Mouse (Mus musculus) kidney, postnatal 0 days (tissue): ENCODE results near the gene Gm15517. TPM values are rescaled to one million over a fixed set of nuclear protein-coding genes. Genes with fewer than 3 reads are reported as not detected.

Experiments
- ATAC-seq: fragments of 200-750 bp; cut with Nextera tagmentation; replicated peaks from 2 replicates; pipeline ENCODE4 v1.8.0; 2017; ENCODE audit warnings: low read depth, moderate number of reproducible peaks, moderate TSS enrichment, moderate library complexity; ENCODE audit not compliant: low FRiP score
- DNase-seq: peaks from one replicate; pipeline ENCODE4 v3.0.0-alpha.2; 2016; ENCODE audit warnings: low spot score
- H3K27ac ChIP-seq: fragments of 300-500 bp; sonication (generic); 2 replicates; pipeline ENCODE4 v1.5.1; 2014; ENCODE audit warnings: mild to moderate bottlenecking
- H3K27me3 ChIP-seq: fragments of 300-500 bp; sonication (generic); 2 replicates; pipeline ENCODE4 v1.6.1; 2014; ENCODE audit warnings: low read length, mixed read lengths; ENCODE audit not compliant: insufficient read depth
- H3K36me3 ChIP-seq: fragments of 300-500 bp; sonication (generic); 2 replicates; pipeline ENCODE4 v1.6.1; 2014; ENCODE audit warnings: low read length, mixed read lengths; ENCODE audit not compliant: insufficient read depth
- H3K4me1 ChIP-seq: fragments of 300-500 bp; sonication (generic); replicated peaks from 2 replicates; pipeline ENCODE4 v1.6.1; 2014; ENCODE audit warnings: antibody characterized with exemption, low read length, mixed read lengths; ENCODE audit not compliant: insufficient read depth
- H3K4me2 ChIP-seq: fragments of 300-500 bp; sonication (generic); 2 replicates; pipeline ENCODE4 v1.6.1; 2014; ENCODE audit warnings: mild to moderate bottlenecking, low read length, moderate library complexity, mixed read lengths
- H3K4me3 ChIP-seq: fragments of 300-500 bp; sonication (generic); replicated peaks from 2 replicates; pipeline ENCODE4 v1.5.1; 2014; ENCODE audit warnings: low read depth, low read length
- H3K9ac ChIP-seq: fragments of 300-500 bp; sonication (generic); 2 replicates; pipeline ENCODE4 v1.6.1; 2014; ENCODE audit warnings: low read depth, low read length
- H3K9me3 ChIP-seq: fragments of 300-500 bp; sonication (generic); replicated peaks from 2 replicates; pipeline ENCODE4 v1.6.1; 2016; ENCODE audit warnings: low read length, inconsistent platforms, mixed read lengths
- CTCF ChIP-seq: IDR thresholded peaks from 2 replicates; pipeline ENCODE4 v1.5.1; 2016; ENCODE audit warnings: antibody characterized with exemption, low read depth, mild to moderate bottlenecking, moderate library complexity
- WGBS: fragments of 180-500 bp; shearing (Covaris S2); extraction: QIAGEN DNeasy Blood & Tissue Kit; methylation state at CpG from one replicate; pipeline ENCODE4 v1.1.7; 2014; 5-methylcytosine and 5-hydroxymethylcytosine counted together
- polyA plus RNA-seq: library from polyadenylated mRNA; unstranded; fragments of >200 nt; fragmentation: Nextera tagmentation; extraction: Ambion mirVana; gene quantifications from 2 replicates; pipeline ENCODE4 v1.2.1, GENCODE M21; 2015

Gm15517 gene
- polyA plus RNA-seq, 1 experiment from 2014 or later, result not detected

GRCm38 (mm10) chr7:44274096-44274495 is 12.8 kb downstream of the Gm15517 start:
- Histone ChIP-seq H3K4me3 (no peak overlapping the region), H3K4me1 (no peaks in the 10 kb centered on the region), H3K27me3 (no peaks in the 10 kb centered on the region), H3K9me3 (no peaks in the 10 kb centered on the region), H3K4me2 (no peak overlapping the region), H3K27ac (no peak overlapping the region), H3K36me3 (no peaks in the 10 kb centered on the region), H3K9ac (no peak overlapping the region)
- ATAC-seq (no peak), DNase-seq (no peak)
- TF ChIP-seq CTCF, result no peak
- WGBS, result 36% methylated on average over 11 of the region's 11 CpGs

GRCm38 (mm10) chr7:44275546-44275945 is 14.3 kb downstream of the Gm15517 start:
- 74% methylated on average over 3 of the region's 3 CpGs for WGBS
- no peaks in the 10 kb centered on the region for H3K4me1 ChIP-seq
- H3K27ac ChIP-seq, result no peak overlapping the region
- no peak for ATAC-seq
- H3K4me3 ChIP-seq, result no peak overlapping the region
- H3K36me3 ChIP-seq, result no peaks in the 10 kb centered on the region
- TF ChIP-seq CTCF, result no peak
- H3K9me3 ChIP-seq, result no peaks in the 10 kb centered on the region
- H3K9ac ChIP-seq, result no peak overlapping the region
- no peak for DNase-seq
- no peak overlapping the region for H3K4me2 ChIP-seq
- no peaks in the 10 kb centered on the region for H3K27me3 ChIP-seq

- ATAC-seq, result no peak
- DNase-seq, result no peak
- Histone ChIP-seq H3K4me2 (no peak overlapping the region), H3K27ac (no peak overlapping the region), H3K4me3 (no peak overlapping the region), H3K27me3 (no peaks in the 10 kb centered on the region), H3K9me3 (no peaks in the 10 kb centered on the region), H3K4me1 (no peaks in the 10 kb centered on the region), H3K9ac (no peak overlapping the region), H3K36me3 (no peaks in the 10 kb centered on the region)
- TF ChIP-seq CTCF, result no peak
- 72% methylated on average over 10 of the region's 10 CpGs for WGBS
Measured at GRCm38 (mm10) chr7:44276461-44277249, 15.4 kb downstream of the Gm15517 start.

- H3K4me3 ChIP-seq, result no peak overlapping the region
- no peaks in the 10 kb centered on the region for H3K9me3 ChIP-seq
- TF ChIP-seq CTCF, result peak; percentile 56
- H3K27me3 ChIP-seq, result no peaks in the 10 kb centered on the region
- H3K36me3 ChIP-seq, result no peaks in the 10 kb centered on the region
- no peak overlapping the region for H3K9ac ChIP-seq
- ATAC-seq, result no peak
- WGBS, result 45% methylated on average over 2 of the region's 2 CpGs
- DNase-seq, result no peak
- H3K4me2 ChIP-seq, result no peak overlapping the region
- H3K4me1 ChIP-seq, result no peaks in the 10 kb centered on the region
- no peak overlapping the region for H3K27ac ChIP-seq
Measured at GRCm38 (mm10) chr7:44277250-44277622, 16.0 kb downstream of the Gm15517 start.

GRCm38 (mm10) chr7:44280959-44281358 is 19.7 kb downstream of the Gm15517 start:
- no peak for DNase-seq
- Histone ChIP-seq H3K27me3 (no peaks in the 10 kb centered on the region), H3K9me3 (no peaks in the 10 kb centered on the region), H3K4me1 (no peaks in the 10 kb centered on the region), H3K9ac (no peak overlapping the region), H3K4me2 (no peak overlapping the region), H3K36me3 (no peaks in the 10 kb centered on the region), H3K27ac (no peak overlapping the region), H3K4me3 (no peak overlapping the region)
- ATAC-seq, result no peak
- WGBS, result 54% methylated on average over 1 of the region's 1 CpGs
- no peak for TF ChIP-seq CTCF

GRCm38 (mm10) chr7:44281586-44281985 is 20.3 kb downstream of the Gm15517 start:
- H3K9me3 ChIP-seq, result no peaks in the 10 kb centered on the region
- H3K4me3 ChIP-seq, result no peak overlapping the region
- H3K36me3 ChIP-seq, result no peaks in the 10 kb centered on the region
- no peak overlapping the region for H3K9ac ChIP-seq
- H3K4me2 ChIP-seq, result no peak overlapping the region
- H3K27ac ChIP-seq, result no peak overlapping the region
- H3K4me1 ChIP-seq, result no peaks in the 10 kb centered on the region
- WGBS, result 75% methylated on average over 7 of the region's 7 CpGs
- TF ChIP-seq CTCF, result no peak
- ATAC-seq (no peak), DNase-seq (no peak)
- no peaks in the 10 kb centered on the region for H3K27me3 ChIP-seq

GRCm38 (mm10) chr7:44287760-44288159 is 26.5 kb downstream of the Gm15517 start:
- H3K36me3 ChIP-seq, result no peaks in the 10 kb centered on the region
- no peak overlapping the region for H3K4me3 ChIP-seq
- DNase-seq (no peak), ATAC-seq (no peak)
- no peak for TF ChIP-seq CTCF
- 74% methylated on average over 7 of the region's 7 CpGs for WGBS
- H3K4me1 ChIP-seq, result no peaks in the 10 kb centered on the region
- no peaks in the 10 kb centered on the region for H3K9me3 ChIP-seq
- H3K4me2 ChIP-seq, result no peak overlapping the region
- no peaks in the 10 kb centered on the region for H3K27me3 ChIP-seq
- H3K27ac ChIP-seq, result no peak overlapping the region
- H3K9ac ChIP-seq, result no peak overlapping the region
